Mouse (Mus musculus): ENCODE measurements around the gene Kcnn1.

DNA sequence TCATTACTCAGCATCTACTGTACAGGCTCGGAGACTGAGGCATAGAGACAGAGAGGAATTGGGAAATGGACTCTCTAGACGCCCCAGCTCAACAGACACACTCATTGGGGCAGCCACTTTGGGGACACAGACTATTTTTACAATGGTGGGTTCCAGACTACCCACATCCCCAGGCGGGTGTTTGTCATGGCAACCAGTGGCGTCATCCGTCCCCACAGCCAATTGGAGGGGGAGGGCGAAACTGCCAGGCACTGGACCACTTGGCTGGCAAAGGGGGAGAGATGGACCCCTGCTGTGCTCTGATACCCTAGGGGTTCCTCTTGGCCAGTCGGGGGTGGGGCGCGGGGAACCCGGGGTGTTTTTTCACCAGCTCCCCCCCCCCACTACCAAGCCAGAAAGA lies 62.4 kb downstream of the Kcnn1 start:
- TF ChIP-seq CTCF (IDR thresholded peaks at IDR 0.05; ENCODE audit: borderline replicate concordance, control insufficient read depth, extremely low read depth, insufficient read depth, low read length, poor library complexity), result no peak
- no peak for TF ChIP-seq POLR2A (IDR thresholded peaks at IDR 0.05; ENCODE audit: control insufficient read depth, extremely low read depth, insufficient read depth, low read length, poor library complexity)

All from thymus, adult 2 months (tissue).